Mouse (Mus musculus) ES-E14 (cell line): ENCODE data around the gene Erich3.

Experiments
- HCFC1 ChIP-seq: IDR thresholded peaks from 2 replicates; pipeline ENCODE4 v1.6.1; 2012; ENCODE audit warnings: low read length, inconsistent platforms, borderline replicate concordance; ENCODE audit not compliant: insufficient read depth
- ZC3H11A ChIP-seq: IDR thresholded peaks from 2 replicates; pipeline ENCODE4 v1.6.1; 2012; ENCODE audit warnings: low read depth, mild to moderate bottlenecking, inconsistent platforms, low read length, borderline replicate concordance
- ZNF384 ChIP-seq: IDR thresholded peaks from 2 replicates; pipeline ENCODE4 v1.6.1; 2012; ENCODE audit warnings: low read depth, low read length, inconsistent platforms

GRCm38 (mm10) chr3:154811833-154812232 lies 148.2 kb downstream of the Erich3 start:
- no peak for TF ChIP-seq ZC3H11A
- no peak for TF ChIP-seq ZNF384
- TF ChIP-seq HCFC1 = no peak
